Mouse (Mus musculus) hindbrain, embryonic 13.5 days (tissue): ENCODE measurements around the gene Sytl1. TPM values are rescaled to one million over a fixed set of nuclear protein-coding genes. Genes with fewer than 3 reads are reported as not detected.

ENCODE experiments used
- ATAC-seq: fragments of 200-750 bp; cut with Nextera tagmentation; 2 replicates; pipeline ENCODE4 v1.8.0; 2017; ENCODE audit warnings: moderate TSS enrichment; ENCODE audit not compliant: low FRiP score
- H3K27ac ChIP-seq: fragments of 300-500 bp; sonication (generic); 2 replicates; pipeline ENCODE4 v1.5.1; 2015; ENCODE audit warnings: inconsistent platforms, mild to moderate bottlenecking, moderate library complexity
- H3K27me3 ChIP-seq: fragments of 300-500 bp; sonication (generic); 2 replicates; pipeline ENCODE4 v1.6.1; 2015; ENCODE audit warnings: mild to moderate bottlenecking, inconsistent platforms
- H3K36me3 ChIP-seq: fragments of 300-500 bp; sonication (generic); 2 replicates; pipeline ENCODE4 v1.6.1; 2015; ENCODE audit warnings: mild to moderate bottlenecking, inconsistent platforms
- H3K4me1 ChIP-seq: fragments of 300-500 bp; sonication (generic); replicated peaks from 2 replicates; pipeline ENCODE4 v1.6.1; 2015; ENCODE audit warnings: inconsistent platforms
- H3K4me2 ChIP-seq: fragments of 300-500 bp; sonication (generic); 2 replicates; pipeline ENCODE4 v1.6.1; 2015; ENCODE audit warnings: inconsistent platforms, mild to moderate bottlenecking, moderate library complexity
- H3K4me3 ChIP-seq: fragments of 300-500 bp; sonication (generic); 2 replicates; pipeline ENCODE4 v1.5.1; 2015; ENCODE audit warnings: mild to moderate bottlenecking, inconsistent platforms
- H3K9ac ChIP-seq: fragments of 300-500 bp; sonication (generic); 2 replicates; pipeline ENCODE4 v1.6.1; 2015; ENCODE audit warnings: mild to moderate bottlenecking, inconsistent platforms
- H3K9me3 ChIP-seq: fragments of 300-500 bp; sonication (generic); 2 replicates; pipeline ENCODE4 v1.6.1; 2016; ENCODE audit warnings: inconsistent platforms
- WGBS: fragments of 180-500 bp; shearing (Covaris S2); methylation state at CpG from one replicate; pipeline ENCODE4 v1.1.7; 2015; 5-methylcytosine and 5-hydroxymethylcytosine counted together
- polyA plus RNA-seq: library from polyadenylated mRNA; unstranded; fragments of >200 nt; fragmentation: Nextera tagmentation; extraction: Ambion mirVana; gene quantifications from 2 replicates; pipeline ENCODE4 v1.2.1, GENCODE M21; 2015

Gene Sytl1
- polyA plus RNA-seq, 1 experiment from 2014 or later, result 0.69 TPM

- peaks cover 39% of the 10 kb centered on the region for H3K4me1 ChIP-seq
- no peaks in the 10 kb centered on the region for H3K9me3 ChIP-seq
- under 1% methylated on average over 73 of the region's 73 CpGs for WGBS
- H3K9ac ChIP-seq, result peak within 1 kb of the TSS; percentile 93
- peak within 1 kb of the TSS; percentile 85 for H3K4me2 ChIP-seq
- H3K4me3 ChIP-seq, result peak within 1 kb of the TSS; percentile 87
- ATAC-seq, result peak; percentile 91
- peak within 1 kb of the TSS; percentile 96 for H3K27ac ChIP-seq
- 0 out of 2 replicates have a peak, but pooled peaks cover 4% of the 10 kb centered on the region for H3K36me3 ChIP-seq
- no peaks in the 10 kb centered on the region for H3K27me3 ChIP-seq
Measured at GRCm38 (mm10) chr4:133277104-133278026, 14.5 kb upstream of the Sytl1 start, which contains the start of gene Tmem222. Gene Tmem222, minus strand, starts transcription at chr4:133277792.

- no peaks in the 10 kb centered on the region for H3K9me3 ChIP-seq
- H3K4me1 ChIP-seq, result peaks cover 14% of the 10 kb centered on the region
- no peak overlapping the region for H3K9ac ChIP-seq
- H3K27me3 ChIP-seq, result no peaks in the 10 kb centered on the region
- H3K4me2 ChIP-seq, result no peak overlapping the region
- ATAC-seq, result no peak
- peaks cover 51% of the 10 kb centered on the region for H3K36me3 ChIP-seq
- WGBS, result 92% methylated on average over 9 of the region's 9 CpGs
- no peak overlapping the region for H3K4me3 ChIP-seq
- H3K27ac ChIP-seq, result no peak overlapping the region
Measured at GRCm38 (mm10) chr4:133270929-133271328, 8.0 kb upstream of the Sytl1 start.

- Histone ChIP-seq H3K27ac (no peak overlapping the region), H3K4me1 (peaks cover 2% of the 10 kb centered on the region; the same call in 1 of the 2 replicates), H3K36me3 (peaks cover 65% of the 10 kb centered on the region), H3K9me3 (no peaks in the 10 kb centered on the region), H3K9ac (no peak overlapping the region), H3K4me2 (no peak overlapping the region), H3K4me3 (no peak overlapping the region), H3K27me3 (no peaks in the 10 kb centered on the region)
- WGBS, result 94% methylated on average over 3 of the region's 3 CpGs
- ATAC-seq, result no peak
Measured at GRCm38 (mm10) chr4:133269596-133269995, 6.7 kb upstream of the Sytl1 start.

GRCm38 (mm10) chr4:133268931-133269330 is 6.0 kb upstream of the Sytl1 start:
- peaks cover 2% of the 10 kb centered on the region; the same call in 1 of the 2 replicates for H3K4me1 ChIP-seq
- H3K4me3 ChIP-seq, result no peak overlapping the region
- no peak overlapping the region for H3K9ac ChIP-seq
- H3K27me3 ChIP-seq, result no peaks in the 10 kb centered on the region
- H3K4me2 ChIP-seq, result no peak overlapping the region
- peaks cover 67% of the 10 kb centered on the region for H3K36me3 ChIP-seq
- 94% methylated on average over 3 of the region's 3 CpGs for WGBS
- no peaks in the 10 kb centered on the region for H3K9me3 ChIP-seq
- no peak overlapping the region for H3K27ac ChIP-seq
- ATAC-seq, result no peak

GRCm38 (mm10) chr4:133266248-133266880 is 3.5 kb upstream of the Sytl1 start:
- Histone ChIP-seq H3K9ac (no peak overlapping the region), H3K36me3 (peaks cover 79% of the 10 kb centered on the region), H3K4me2 (no peak overlapping the region), H3K27ac (no peak overlapping the region), H3K4me1 (no peaks in the 10 kb centered on the region; the same call in 1 of the 2 replicates), H3K4me3 (no peak overlapping the region), H3K27me3 (no peaks in the 10 kb centered on the region), H3K9me3 (no peaks in the 10 kb centered on the region)
- 93% methylated on average over 12 of the region's 12 CpGs for WGBS
- no peak for ATAC-seq

- ATAC-seq, result no peak
- Histone ChIP-seq H3K27ac (no peak overlapping the region), H3K27me3 (no peaks in the 10 kb centered on the region), H3K4me1 (no peaks in the 10 kb centered on the region; the same call in 1 of the 2 replicates), H3K4me3 (no peak overlapping the region), H3K36me3 (peaks cover 77% of the 10 kb centered on the region), H3K9ac (no peak overlapping the region), H3K9me3 (no peaks in the 10 kb centered on the region), H3K4me2 (no peak overlapping the region)
- WGBS, result 93% methylated on average over 4 of the region's 4 CpGs
Measured at GRCm38 (mm10) chr4:133265759-133266158, 2.8 kb upstream of the Sytl1 start.

GRCm38 (mm10) chr4:133265297-133265696 is 2.4 kb upstream of the Sytl1 start:
- H3K9me3 ChIP-seq, result no peaks in the 10 kb centered on the region
- no peak overlapping the region for H3K4me3 ChIP-seq
- peaks cover 74% of the 10 kb centered on the region for H3K36me3 ChIP-seq
- no peak overlapping the region for H3K9ac ChIP-seq
- WGBS, result 92% methylated on average over 3 of the region's 3 CpGs
- no peak for ATAC-seq
- H3K4me2 ChIP-seq, result no peak overlapping the region
- H3K4me1 ChIP-seq, result no peaks in the 10 kb centered on the region; the same call in 1 of the 2 replicates
- H3K27me3 ChIP-seq, result no peaks in the 10 kb centered on the region
- no peak overlapping the region for H3K27ac ChIP-seq

- no peak overlapping the region for H3K4me3 ChIP-seq
- H3K27me3 ChIP-seq, result no peaks in the 10 kb centered on the region
- 96% methylated on average over 2 of the region's 2 CpGs for WGBS
- H3K9ac ChIP-seq, result no peak overlapping the region
- no peak overlapping the region for H3K4me2 ChIP-seq
- H3K36me3 ChIP-seq, result peaks cover 69% of the 10 kb centered on the region
- H3K9me3 ChIP-seq, result no peaks in the 10 kb centered on the region
- no peak overlapping the region for H3K27ac ChIP-seq
- no peak for ATAC-seq
- no peaks in the 10 kb centered on the region; the same call in 1 of the 2 replicates for H3K4me1 ChIP-seq
Measured at GRCm38 (mm10) chr4:133264559-133264958, 1.6 kb upstream of the Sytl1 start.

- no peak overlapping the region for H3K4me2 ChIP-seq
- ATAC-seq, result no peak
- H3K4me1 ChIP-seq, result no peaks in the 10 kb centered on the region; the same call in 1 of the 2 replicates
- 91% methylated on average over 5 of the region's 5 CpGs for WGBS
- no peaks in the 10 kb centered on the region for H3K9me3 ChIP-seq
- H3K27ac ChIP-seq, result no peak overlapping the region
- peaks cover 61% of the 10 kb centered on the region for H3K36me3 ChIP-seq
- H3K4me3 ChIP-seq, result no peak overlapping the region
- peaks cover 4% of the 10 kb centered on the region; the same call in 1 of the 2 replicates for H3K27me3 ChIP-seq
- H3K9ac ChIP-seq, result no peak overlapping the region
Measured at GRCm38 (mm10) chr4:133263756-133264155, 843 bp upstream of the Sytl1 start.

GRCm38 (mm10) chr4:133262375-133262765 is 543 bp downstream of the Sytl1 start:
- ATAC-seq, result no peak
- H3K27me3 ChIP-seq, result peaks cover 15% of the 10 kb centered on the region
- no peak overlapping the region for H3K4me3 ChIP-seq
- no peak overlapping the region for H3K9ac ChIP-seq
- no peaks in the 10 kb centered on the region; the same call in 1 of the 2 replicates for H3K4me1 ChIP-seq
- WGBS, result 67% methylated on average over 7 of the region's 7 CpGs
- H3K9me3 ChIP-seq, result no peaks in the 10 kb centered on the region
- no peak overlapping the region for H3K4me2 ChIP-seq
- H3K27ac ChIP-seq, result no peak overlapping the region
- H3K36me3 ChIP-seq, result peaks cover 47% of the 10 kb centered on the region

- Histone ChIP-seq H3K27ac (no peak overlapping the region), H3K9ac (no peak overlapping the region), H3K4me3 (no peak overlapping the region), H3K4me2 (no peak overlapping the region), H3K9me3 (no peaks in the 10 kb centered on the region), H3K27me3 (peaks cover 21% of the 10 kb centered on the region), H3K36me3 (peaks cover 41% of the 10 kb centered on the region), H3K4me1 (no peaks in the 10 kb centered on the region; the same call in 1 of the 2 replicates)
- no peak for ATAC-seq
- WGBS, result 44% methylated on average over 10 of the region's 10 CpGs
Measured at GRCm38 (mm10) chr4:133261641-133262374, 1.1 kb downstream of the Sytl1 start.
